Mouse (Mus musculus): ENCODE results near the gene Arl16. TPM values are rescaled to one million over a fixed set of nuclear protein-coding genes. Genes with fewer than 3 reads are reported as not detected.

Gene Arl16
- polyA plus RNA-seq, 1 experiment, result 13.2 TPM

GRCm38 (mm10) chr11:120492878-120493203 lies 25.4 kb upstream of the Arl16 start:
- Histone ChIP-seq H3K27me3 (ENCODE audit: control insufficient read depth, insufficient read depth, low read length) (no peaks in the 10 kb centered on the region), H3K36me3 (ENCODE audit: control insufficient read depth, insufficient read depth, low read length) (peaks cover 10% of the 10 kb centered on the region; the same call in 1 of the 2 replicates), H3K27ac (ENCODE audit: insufficient read depth, low read length) (no peak overlapping the region), H3K4me1 (ENCODE audit: control insufficient read depth, insufficient read depth, insufficient read length) (peaks cover 10% of the 10 kb centered on the region; the same call in 1 of the 2 replicates), H3K4me3 (ENCODE audit: extremely low read depth, insufficient read depth, insufficient read length) (no peak overlapping the region)
- no peak for DNase-seq (ENCODE audit: low read depth in 1 of 2, low spot score in 2 of 2)
- TF ChIP-seq POLR2A (IDR thresholded peaks at IDR 0.05; ENCODE audit: low read depth, low read length), result no peak
- no peak for TF ChIP-seq CTCF (IDR thresholded peaks at IDR 0.05; ENCODE audit: extremely low read depth, insufficient read depth, insufficient read length, insufficient replicate concordance)
- 43% methylated on average over 3 of the region's 3 CpGs for WGBS

GRCm38 (mm10) chr11:120492024-120492877 lies 24.8 kb upstream of the Arl16 start:
- Histone ChIP-seq H3K27me3 (ENCODE audit: control insufficient read depth, insufficient read depth, low read length) (no peaks in the 10 kb centered on the region), H3K27ac (ENCODE audit: insufficient read depth, low read length) (peak overlapping the region; percentile 10; the same call in 1 of the 2 replicates), H3K36me3 (ENCODE audit: control insufficient read depth, insufficient read depth, low read length) (peaks cover 13% of the 10 kb centered on the region; the same call in 1 of the 2 replicates), H3K4me3 (ENCODE audit: extremely low read depth, insufficient read depth, insufficient read length) (peak overlapping the region; percentile 73), H3K4me1 (ENCODE audit: control insufficient read depth, insufficient read depth, insufficient read length) (peaks cover 10% of the 10 kb centered on the region; the same call in 1 of the 2 replicates)
- TF ChIP-seq POLR2A (IDR thresholded peaks at IDR 0.05; ENCODE audit: low read depth, low read length) (no peak), CTCF (IDR thresholded peaks at IDR 0.05; ENCODE audit: extremely low read depth, insufficient read depth, insufficient read length, insufficient replicate concordance) (no peak)
- DNase-seq (ENCODE audit: low read depth in 1 of 2, low spot score in 2 of 2), result peak in 1 of 2 experiments; percentile 36
- under 1% methylated on average over 48 of the region's 48 CpGs for WGBS

- H3K4me3 ChIP-seq (ENCODE audit: extremely low read depth, insufficient read depth, insufficient read length), result peak within 1 kb of the TSS; percentile 73
- peaks cover 16% of the 10 kb centered on the region; the same call in 1 of the 2 replicates for H3K36me3 ChIP-seq (ENCODE audit: control insufficient read depth, insufficient read depth, low read length)
- H3K4me1 ChIP-seq (ENCODE audit: control insufficient read depth, insufficient read depth, insufficient read length), result peaks cover 10% of the 10 kb centered on the region; the same call in 1 of the 2 replicates
- TF ChIP-seq POLR2A (IDR thresholded peaks at IDR 0.05; ENCODE audit: low read depth, low read length), result no peak
- no peak for TF ChIP-seq CTCF (IDR thresholded peaks at IDR 0.05; ENCODE audit: extremely low read depth, insufficient read depth, insufficient read length, insufficient replicate concordance)
- DNase-seq (ENCODE audit: low read depth in 1 of 2, low spot score in 2 of 2), result peak in 1 of 2 experiments; percentile 79
- 1% methylated on average over 35 of the region's 35 CpGs for WGBS
- H3K27me3 ChIP-seq (ENCODE audit: control insufficient read depth, insufficient read depth, low read length), result no peaks in the 10 kb centered on the region
- peak within 1 kb of the TSS; percentile 10; the same call in 1 of the 2 replicates for H3K27ac ChIP-seq (ENCODE audit: insufficient read depth, low read length)
Measured at GRCm38 (mm10) chr11:120491317-120492023, 24.1 kb upstream of the Arl16 start, which contains the start of gene Slc25a10. TSS of gene Slc25a10 (plus strand) at chr11:120491840.

- Histone ChIP-seq H3K4me1 (ENCODE audit: control insufficient read depth, insufficient read depth, insufficient read length) (peaks cover 12% of the 10 kb centered on the region; the same call in 1 of the 2 replicates), H3K4me3 (ENCODE audit: extremely low read depth, insufficient read depth, insufficient read length) (no peak overlapping the region), H3K27ac (ENCODE audit: insufficient read depth, low read length) (no peak overlapping the region), H3K27me3 (ENCODE audit: control insufficient read depth, insufficient read depth, low read length) (no peaks in the 10 kb centered on the region), H3K36me3 (ENCODE audit: control insufficient read depth, insufficient read depth, low read length) (peaks cover 16% of the 10 kb centered on the region; the same call in 1 of the 2 replicates)
- DNase-seq (ENCODE audit: low read depth in 1 of 2, low spot score in 2 of 2), result no peak
- WGBS, result 52% methylated on average over 4 of the region's 4 CpGs
- no peak for TF ChIP-seq CTCF (IDR thresholded peaks at IDR 0.05; ENCODE audit: extremely low read depth, insufficient read depth, insufficient read length, insufficient replicate concordance)
- no peak for TF ChIP-seq POLR2A (IDR thresholded peaks at IDR 0.05; ENCODE audit: low read depth, low read length)
Measured at GRCm38 (mm10) chr11:120490291-120491046, 23.1 kb upstream of the Arl16 start.

GRCm38 (mm10) chr11:120489054-120489761 lies 21.8 kb upstream of the Arl16 start:
- Histone ChIP-seq H3K27ac (ENCODE audit: insufficient read depth, low read length) (no peak overlapping the region), H3K27me3 (ENCODE audit: control insufficient read depth, insufficient read depth, low read length) (no peaks in the 10 kb centered on the region), H3K4me1 (ENCODE audit: control insufficient read depth, insufficient read depth, insufficient read length) (peaks cover 13% of the 10 kb centered on the region), H3K36me3 (ENCODE audit: control insufficient read depth, insufficient read depth, low read length) (peaks cover 14% of the 10 kb centered on the region; the same call in 1 of the 2 replicates), H3K4me3 (ENCODE audit: extremely low read depth, insufficient read depth, insufficient read length) (no peak overlapping the region)
- peak; percentile 77; the same call in 1 of the 2 replicates for TF ChIP-seq CTCF (IDR thresholded peaks at IDR 0.05; ENCODE audit: extremely low read depth, insufficient read depth, insufficient read length, insufficient replicate concordance)
- no peak for TF ChIP-seq POLR2A (IDR thresholded peaks at IDR 0.05; ENCODE audit: low read depth, low read length)
- 70% methylated on average over 4 of the region's 4 CpGs for WGBS
- peak; percentile 56 to 65 for DNase-seq (ENCODE audit: low read depth in 1 of 2, low spot score in 2 of 2)

- H3K4me1 ChIP-seq (ENCODE audit: control insufficient read depth, insufficient read depth, insufficient read length), result peaks cover 15% of the 10 kb centered on the region
- WGBS, result 85% methylated on average over 4 of the region's 4 CpGs
- no peak overlapping the region for H3K27ac ChIP-seq (ENCODE audit: insufficient read depth, low read length)
- no peak for DNase-seq (ENCODE audit: low read depth in 1 of 2, low spot score in 2 of 2)
- no peak overlapping the region for H3K4me3 ChIP-seq (ENCODE audit: extremely low read depth, insufficient read depth, insufficient read length)
- peaks cover 14% of the 10 kb centered on the region; the same call in 1 of the 2 replicates for H3K36me3 ChIP-seq (ENCODE audit: control insufficient read depth, insufficient read depth, low read length)
- H3K27me3 ChIP-seq (ENCODE audit: control insufficient read depth, insufficient read depth, low read length), result no peaks in the 10 kb centered on the region
- TF ChIP-seq POLR2A (IDR thresholded peaks at IDR 0.05; ENCODE audit: low read depth, low read length) (no peak), CTCF (IDR thresholded peaks at IDR 0.05; ENCODE audit: extremely low read depth, insufficient read depth, insufficient read length, insufficient replicate concordance) (no peak)
Measured at GRCm38 (mm10) chr11:120488516-120488915, 21.1 kb upstream of the Arl16 start.
